Mouse (Mus musculus) megakaryocyte progenitor cell, adult 5-6 weeks (primary cell): Measurements from ENCODE around the gene Calhm3. TPM values are rescaled to one million over a fixed set of nuclear protein-coding genes. Genes with fewer than 3 reads are reported as not detected.
"Not testable (repeated sequence)": the region's sequence is repeated elsewhere in the genome, so short reads cannot be mapped to it uniquely, and the experiment has no call there.

Experiments used
- ATAC-seq: replicated peaks from 2 replicates; pipeline ENCODE4 v1.8.0; 2016; ENCODE audit warnings: mild to moderate bottlenecking, moderate TSS enrichment, inconsistent platforms; ENCODE audit not compliant: poor library complexity
- total RNA-seq, 2 experiments: library from RNA; stranded (forward) in 1 of 2; stranded (reverse) in 1 of 2; fragments of 157-497, 149-512 nt in 1 of 2; fragments of 200-1000 nt in 1 of 2; gene quantifications; 2 replicates each; pipeline versions ENCODE4 v1.2.3 to v1.2.4; 2015 to 2017

The Calhm3 gene
- total RNA-seq, 2 experiments from 2014 or later, result not detected

- peak; percentile 93 for ATAC-seq
Measured at GRCm38 (mm10) chr19:47168223-47168622, 10.7 kb upstream of the Calhm3 start.

- ATAC-seq, result 0 out of 2 replicates have a peak, but pooled peaks have one; percentile 3
Measured at GRCm38 (mm10) chr19:47167617-47168214, 10.2 kb upstream of the Calhm3 start.

- ATAC-seq, result no peak
Measured at GRCm38 (mm10) chr19:47166758-47167157, 9.2 kb upstream of the Calhm3 start.

- ATAC-seq, result no peak
Measured at GRCm38 (mm10) chr19:47163176-47163744, 5.7 kb upstream of the Calhm3 start.

GRCm38 (mm10) chr19:47161669-47162068, 4.1 kb upstream of the Calhm3 start:
- ATAC-seq, result no peak

GRCm38 (mm10) chr19:47153767-47154166, 3.8 kb downstream of the Calhm3 start:
- no peak for ATAC-seq

GRCm38 (mm10) chr19:47152062-47152369, 5.5 kb downstream of the Calhm3 start:
- ATAC-seq, result no peak

- no peak for ATAC-seq
Measured at GRCm38 (mm10) chr19:47151332-47152061, 6.1 kb downstream of the Calhm3 start.

GRCm38 (mm10) chr19:47149854-47150253, 7.7 kb downstream of the Calhm3 start:
- no peak for ATAC-seq

- ATAC-seq, result no peak
Measured at GRCm38 (mm10) chr19:47148267-47148847, 9.2 kb downstream of the Calhm3 start.

GRCm38 (mm10) chr19:47144154-47144553, 13.4 kb downstream of the Calhm3 start, which contains the start of gene Calhm1:
Calhm1 (minus strand) TSS chr19:47144254.
- no peak for ATAC-seq

- ATAC-seq, result no peak
Measured at GRCm38 (mm10) chr19:47142438-47142837, 15.1 kb downstream of the Calhm3 start.

- ATAC-seq, result not testable (repeated sequence)
Measured at GRCm38 (mm10) chr19:47139611-47140010, 18.0 kb downstream of the Calhm3 start.

GRCm38 (mm10) chr19:47137771-47138421, 19.7 kb downstream of the Calhm3 start, which contains the start of gene Calhm2:
Calhm2 (minus strand) TSS chr19:47138294.
- ATAC-seq, result peak; percentile 60

GRCm38 (mm10) chr19:47137051-47137581, 20.4 kb downstream of the Calhm3 start:
- peak; percentile 65 for ATAC-seq

GRCm38 (mm10) chr19:47136170-47136569, 21.4 kb downstream of the Calhm3 start:
- no peak for ATAC-seq

GRCm38 (mm10) chr19:47135568-47135967, 22.0 kb downstream of the Calhm3 start:
- no peak for ATAC-seq

- peak; percentile 70 for ATAC-seq
Measured at GRCm38 (mm10) chr19:47133161-47133560, 24.4 kb downstream of the Calhm3 start.

- no peak for ATAC-seq
Measured at GRCm38 (mm10) chr19:47130551-47131125, 26.9 kb downstream of the Calhm3 start.

GRCm38 (mm10) chr19:47128835-47129234, 28.7 kb downstream of the Calhm3 start:
- ATAC-seq, result no peak

- no peak for ATAC-seq
Measured at GRCm38 (mm10) chr19:47128164-47128563, 29.4 kb downstream of the Calhm3 start.
